Mouse (Mus musculus) heart, postnatal 25 days (tissue): ENCODE results near the gene Olfr303. TPM values are rescaled to one million over a fixed set of nuclear protein-coding genes. Genes with fewer than 3 reads are reported as not detected.
"Not testable (repeated sequence)": the region's sequence is repeated elsewhere in the genome, so short reads cannot be mapped to it uniquely, and the experiment has no call there.

ENCODE experiments used
- DNase-seq: peaks from one replicate; pipeline ENCODE4 v3.0.0; 2022; ENCODE audit warnings: low spot score
- intact Hi-C: fragments of 180-260 bp; cut with DNase I; formaldehyde crosslinking; loops from one replicate; pipeline ENCODE4 v1.15.1; 2025
- total RNA-seq, 2 experiments: library from RNA; stranded (reverse); gene quantifications; 2 replicates each; pipeline ENCODE4 v1.2.3; 2021

Gene Olfr303
- total RNA-seq, result not detected

DNA sequence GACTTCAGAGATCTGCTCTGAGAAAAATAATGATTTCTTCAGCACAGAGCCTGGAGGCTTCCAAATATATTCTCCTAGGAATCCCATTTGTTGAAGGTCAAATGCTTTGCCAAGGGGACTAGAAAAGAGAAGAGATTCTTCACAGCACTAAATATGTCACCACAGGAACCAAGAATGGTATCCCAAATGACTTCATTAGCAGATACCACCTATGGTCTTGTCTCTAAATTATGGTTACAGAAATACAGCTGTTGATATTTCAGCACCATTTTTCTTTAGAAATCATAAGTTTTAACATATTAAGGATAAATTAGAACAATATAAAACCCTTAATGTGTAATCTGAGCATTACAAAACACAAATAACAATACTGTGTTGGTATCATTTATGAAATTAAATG lies at the start of gene Olfr303:
Gene Olfr303 (minus strand): TSS at position 101 of the 400 bp plus-strand sequence.
- DNase-seq, result no peak
- intact Hi-C loops, result no loop called here

DNA sequence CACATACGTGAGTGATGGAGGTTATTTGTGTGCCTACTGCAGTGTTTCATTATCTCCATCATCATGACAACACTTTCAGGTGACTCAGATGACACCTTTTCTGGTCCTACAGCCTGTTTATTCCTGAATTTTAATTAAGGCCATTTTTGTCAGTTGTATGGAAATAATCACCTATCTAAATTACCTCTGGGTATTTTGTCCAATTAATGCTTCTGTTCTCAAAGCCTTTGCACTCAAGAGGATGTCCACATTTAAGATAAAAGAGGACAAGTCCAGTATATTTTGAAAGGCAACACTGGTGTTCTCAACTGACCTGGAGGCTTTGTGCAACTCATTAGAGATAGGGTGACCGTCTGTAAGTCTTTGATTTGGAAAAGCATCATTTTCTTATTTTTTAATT lies 6.0 kb upstream of the Olfr303 start, which contains the start of gene Olfr301:
Gene Olfr301 (plus strand): TSS at position 301 of the 400 bp plus-strand sequence.
- intact Hi-C loops, result no loop called here
- no peak for DNase-seq

DNA sequence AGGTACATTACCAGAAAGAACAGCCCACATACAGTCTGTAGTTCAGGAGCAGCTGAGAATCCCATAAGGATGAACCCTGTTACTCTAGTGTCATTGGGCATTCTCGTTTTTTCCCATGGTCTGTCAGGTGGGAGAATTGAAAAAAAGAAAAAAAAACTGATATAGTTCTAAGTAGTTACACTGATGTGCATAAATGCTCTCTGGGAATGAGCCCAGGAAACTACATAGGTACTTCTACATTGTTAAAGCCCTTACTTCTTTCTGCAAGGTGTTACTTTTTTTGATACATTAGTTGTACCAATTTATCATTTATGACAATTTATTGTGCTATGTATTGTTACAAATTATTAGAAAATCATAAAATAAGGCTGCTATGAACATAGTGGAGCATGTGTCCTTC lies 11.0 kb downstream of the Olfr303 start, which contains the start of gene Olfr304:
Gene Olfr304 (minus strand): TSS at position 101 of the 400 bp plus-strand sequence.
- intact Hi-C loops, result loop anchor here (10.0 kb wide), 1 partner anchor 58 kb away; no protein-coding TSS in a partner anchor
- no peak for DNase-seq

- intact Hi-C loops, result loop anchor here (10.0 kb wide), 1 partner anchor 59 kb away; no protein-coding TSS in a partner anchor
- DNase-seq, result no peak
These were observed 11.8 kb downstream of the Olfr303 start for GRCm38 (mm10) chr7:86385769-86386168.

GRCm38 (mm10) chr7:86366828-86367227 lies 30.8 kb downstream of the Olfr303 start, which contains the start of gene Olfr305:
TSS of gene Olfr305 (minus strand) at chr7:86366928.
- DNase-seq, result no peak
- intact Hi-C loops, result no loop called here

DNA sequence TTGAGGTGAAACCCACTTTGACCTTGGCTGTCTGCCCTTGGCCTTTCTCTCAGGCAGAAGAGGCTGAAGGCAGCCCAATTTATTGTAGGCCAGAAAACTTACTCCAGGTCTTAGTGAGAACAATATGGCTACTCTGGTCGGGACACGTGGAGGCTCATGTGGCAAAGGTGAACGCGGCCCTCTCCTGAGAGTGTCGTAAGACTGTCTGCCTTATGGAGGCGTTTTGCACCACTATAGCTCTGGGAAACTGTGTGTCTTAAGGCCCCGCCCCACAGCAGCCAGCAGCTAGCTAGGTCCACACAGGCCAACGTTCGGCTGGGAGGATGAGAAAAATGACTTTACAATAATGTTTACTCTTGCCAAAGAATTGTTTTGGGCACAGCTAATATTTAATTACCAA lies 51.3 kb downstream of the Olfr303 start:
- DNase-seq, intact Hi-C loops: not testable (repeated sequence)

DNA sequence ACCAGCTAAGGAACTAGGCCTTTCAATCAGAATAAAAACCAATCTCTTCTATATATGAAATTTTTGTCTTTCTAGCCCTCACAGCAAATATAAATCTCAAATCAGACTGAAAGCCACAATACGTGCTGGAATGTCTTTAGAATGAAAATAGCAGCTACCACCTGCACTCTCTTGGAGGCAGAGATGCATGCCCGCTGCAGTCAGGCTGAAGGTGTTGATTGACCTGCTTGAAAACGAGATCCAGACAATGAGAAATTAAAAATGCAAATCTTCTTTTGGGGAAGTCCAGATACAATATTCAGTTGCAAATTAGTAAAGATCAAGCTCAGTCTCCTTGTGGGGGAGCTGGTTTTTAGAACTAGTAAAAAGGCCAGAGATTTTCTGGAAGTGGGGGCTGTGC lies 53.3 kb downstream of the Olfr303 start:
- DNase-seq, result no peak
- intact Hi-C loops, result no loop called here

DNA sequence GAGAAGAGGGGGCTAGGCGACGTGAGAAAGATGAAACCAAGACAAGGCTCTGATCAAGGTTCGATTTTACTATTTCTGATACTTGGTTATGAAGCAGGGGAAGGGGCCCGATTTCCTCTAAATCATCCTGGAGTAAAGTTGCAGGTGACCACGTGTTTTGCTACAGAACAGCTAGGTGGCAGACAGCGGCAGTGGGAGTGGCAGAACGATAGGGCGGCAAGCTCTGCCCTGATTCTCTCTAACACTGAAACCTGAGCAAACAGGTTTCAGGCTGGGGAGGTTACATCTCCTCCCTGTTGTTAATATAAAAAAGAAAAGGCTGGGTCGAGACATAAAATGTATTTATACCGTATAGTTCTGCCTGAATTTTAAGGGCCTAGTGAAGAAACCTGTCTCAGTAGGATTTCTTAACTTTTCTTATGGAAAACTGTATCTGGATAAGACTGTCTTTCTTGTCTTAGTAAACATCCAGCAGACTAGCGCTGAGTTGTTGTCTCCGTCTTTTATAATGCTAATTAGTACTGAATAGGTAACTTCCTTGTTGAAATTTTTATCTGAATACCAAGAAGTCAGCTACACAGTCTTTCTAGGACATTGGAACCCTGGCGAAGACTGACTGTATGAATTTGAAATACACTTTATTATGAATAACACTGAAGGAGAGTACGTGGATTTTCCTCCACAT lies 54.6 kb downstream of the Olfr303 start:
- intact Hi-C loops, result no loop called here
- no peak for DNase-seq

Other genes starting within 250 kb of the Olfr303 start
- not detected for gene Vmn2r75, start 226.0 kb downstream of the Olfr303 start, total RNA-seq
- gene Vmn2r76, start 151.5 kb downstream of the Olfr303 start, total RNA-seq, result not detected
- not detected for gene Olfr310, start 120.6 kb downstream of the Olfr303 start, total RNA-seq
- gene Olfr309, start 84.1 kb downstream of the Olfr303 start, total RNA-seq, result not detected
- not detected for gene Olfr308, start 72.2 kb downstream of the Olfr303 start, total RNA-seq
- not detected for gene Olfr307, start 60.2 kb downstream of the Olfr303 start, total RNA-seq
- not detected for gene Olfr305, start 30.9 kb downstream of the Olfr303 start, total RNA-seq
- gene Olfr304, start 11.1 kb downstream of the Olfr303 start, total RNA-seq, result not detected
- not detected for gene Olfr301, start 6.1 kb upstream of the Olfr303 start, total RNA-seq
- not detected for gene Olfr299, start 62.1 kb upstream of the Olfr303 start, total RNA-seq
- not detected for gene Olfr298, start 94.7 kb upstream of the Olfr303 start, total RNA-seq
- gene Olfr297, start 122.2 kb upstream of the Olfr303 start, total RNA-seq, result not detected
- gene Olfr295, start 186.1 kb upstream of the Olfr303 start, total RNA-seq, result not detected
- not detected for gene Olfr294, start 218.9 kb upstream of the Olfr303 start, total RNA-seq